Mouse (Mus musculus) hindbrain, postnatal 0 days (tissue): Measurements from ENCODE around the gene Dnah11. TPM values are rescaled to one million over a fixed set of nuclear protein-coding genes. Genes with fewer than 3 reads are reported as not detected.
A peak's percentile ranks its signal among the peaks of the same experiment; 100 is the strongest.

Source experiments
- ATAC-seq: fragments of 200-750 bp; cut with Nextera tagmentation; 2 replicates; pipeline ENCODE4 v1.8.0; 2017; ENCODE audit warnings: mild to moderate bottlenecking, moderate TSS enrichment, moderate library complexity
- DNase-seq: peaks from one replicate; pipeline ENCODE4 v3.0.0-alpha.2; 2015; ENCODE audit warnings: low spot score
- H3K27ac ChIP-seq: fragments of 300-500 bp; sonication (generic); 2 replicates; pipeline ENCODE4 v1.5.1; 2014; ENCODE audit warnings: mild to moderate bottlenecking
- H3K27me3 ChIP-seq: fragments of 300-500 bp; sonication (generic); 2 replicates; pipeline ENCODE4 v1.6.1; 2014; ENCODE audit warnings: low read length, mixed read lengths; ENCODE audit not compliant: insufficient read depth
- H3K36me3 ChIP-seq: fragments of 300-500 bp; sonication (generic); 2 replicates; pipeline ENCODE4 v1.6.1; 2014; ENCODE audit warnings: low read length, mixed read lengths; ENCODE audit not compliant: insufficient read depth
- H3K4me1 ChIP-seq: fragments of 300-500 bp; sonication (generic); 2 replicates; pipeline ENCODE4 v1.6.1; 2014; ENCODE audit warnings: antibody characterized with exemption, low read length, mixed read lengths; ENCODE audit not compliant: insufficient read depth
- H3K4me2 ChIP-seq: fragments of 300-500 bp; sonication (generic); 2 replicates; pipeline ENCODE4 v1.6.1; 2014; ENCODE audit warnings: low read depth, mild to moderate bottlenecking, low read length, moderate library complexity, mixed read lengths
- H3K4me3 ChIP-seq: fragments of 300-500 bp; sonication (generic); 2 replicates; pipeline ENCODE4 v1.5.1; 2014; ENCODE audit warnings: low read length
- H3K9ac ChIP-seq: fragments of 300-500 bp; sonication (generic); replicated peaks from 2 replicates; pipeline ENCODE4 v1.6.1; 2014; ENCODE audit warnings: mild to moderate bottlenecking, low read length, moderate library complexity, mixed read lengths
- H3K9me3 ChIP-seq: fragments of 300-500 bp; sonication (generic); 2 replicates; pipeline ENCODE4 v1.6.1; 2016; ENCODE audit warnings: low read length, mixed read lengths
- CTCF ChIP-seq: IDR thresholded peaks from 2 replicates; pipeline ENCODE4 v1.5.1; 2016; ENCODE audit warnings: antibody characterized with exemption, control low read depth, low read depth
- WGBS: fragments of 180-500 bp; shearing (Covaris S2); extraction: QIAGEN DNeasy Blood & Tissue Kit; methylation state at CpG from one replicate; pipeline ENCODE4 v1.1.7; 2014; 5-methylcytosine and 5-hydroxymethylcytosine counted together
- polyA plus RNA-seq: library from polyadenylated mRNA; unstranded; fragments of >200 nt; fragmentation: Nextera tagmentation; extraction: Ambion mirVana; gene quantifications from 2 replicates; pipeline ENCODE4 v1.2.1, GENCODE M21; 2015
- total RNA-seq: library from RNA; depleted of rRNA; stranded (reverse); fragments of >200 nt; gene quantifications from 2 replicates; pipeline ENCODE4 v1.2.3, GENCODE M21; 2014

The Dnah11 gene
- total and polyA plus RNA-seq, 2 experiments from 2014 or later, result 0.09 to 1.5 TPM

DNA sequence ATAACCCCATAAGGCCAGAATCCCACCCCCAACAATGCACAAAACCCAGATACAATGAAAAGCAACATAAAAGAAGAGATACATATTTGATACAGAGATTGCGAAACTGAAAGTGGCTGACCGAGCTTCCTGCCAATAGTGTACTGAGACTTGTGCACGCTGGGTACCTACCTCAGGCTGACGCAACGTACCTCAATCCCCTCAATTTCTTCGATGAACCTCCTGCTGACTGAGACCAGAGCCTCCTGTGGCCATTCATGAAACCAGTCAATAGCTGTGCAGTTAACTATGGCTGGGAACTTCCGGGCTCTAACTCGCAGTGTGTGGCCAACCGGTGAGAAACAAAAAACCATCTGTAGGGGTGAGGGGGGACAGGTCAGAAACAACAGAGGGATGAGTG is 203.9 kb downstream of the Dnah11 start:
- TF ChIP-seq CTCF, result no peak
- Histone ChIP-seq H3K4me2 (no peak overlapping the region), H3K27me3 (peaks cover 26% of the 10 kb centered on the region; the same call in 1 of the 2 replicates), H3K4me3 (no peak overlapping the region), H3K4me1 (no peaks in the 10 kb centered on the region), H3K36me3 (no peaks in the 10 kb centered on the region), H3K27ac (no peak overlapping the region), H3K9me3 (no peaks in the 10 kb centered on the region), H3K9ac (no peak overlapping the region)
- no peak for ATAC-seq
- 47% methylated on average over 9 of the region's 9 CpGs for WGBS
- DNase-seq, result no peak

DNA sequence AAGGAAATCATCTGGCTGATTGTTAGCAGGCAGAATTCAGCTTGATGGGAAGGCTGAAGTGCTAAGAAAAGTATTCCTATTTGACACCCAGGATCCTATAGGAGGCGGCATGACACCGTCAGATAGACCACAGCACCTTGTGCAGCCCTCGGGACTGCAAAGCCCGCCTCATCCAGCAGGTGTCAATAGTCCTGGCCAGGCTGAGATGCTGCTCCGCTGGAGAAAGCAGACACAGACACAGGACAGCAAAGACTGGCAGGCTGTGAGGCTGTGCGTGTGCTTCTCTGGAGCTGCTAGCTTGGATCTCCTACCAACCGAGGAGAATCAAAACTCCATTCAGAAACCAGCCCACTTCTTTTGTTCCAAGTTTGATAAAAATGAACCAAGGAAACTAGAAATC is 205.3 kb downstream of the Dnah11 start:
- Histone ChIP-seq H3K27me3 (peaks cover 22% of the 10 kb centered on the region; the same call in 1 of the 2 replicates), H3K36me3 (no peaks in the 10 kb centered on the region), H3K27ac (no peak overlapping the region), H3K4me1 (0 out of 2 replicates have a peak, but pooled peaks cover 9% of the 10 kb centered on the region), H3K9me3 (no peaks in the 10 kb centered on the region), H3K4me2 (no peak overlapping the region), H3K4me3 (no peak overlapping the region), H3K9ac (no peak overlapping the region)
- peak; percentile 97 for ATAC-seq
- peak; percentile 93 for DNase-seq
- TF ChIP-seq CTCF, result peak; percentile 99
- WGBS, result 2% methylated on average over 7 of the region's 7 CpGs

DNA sequence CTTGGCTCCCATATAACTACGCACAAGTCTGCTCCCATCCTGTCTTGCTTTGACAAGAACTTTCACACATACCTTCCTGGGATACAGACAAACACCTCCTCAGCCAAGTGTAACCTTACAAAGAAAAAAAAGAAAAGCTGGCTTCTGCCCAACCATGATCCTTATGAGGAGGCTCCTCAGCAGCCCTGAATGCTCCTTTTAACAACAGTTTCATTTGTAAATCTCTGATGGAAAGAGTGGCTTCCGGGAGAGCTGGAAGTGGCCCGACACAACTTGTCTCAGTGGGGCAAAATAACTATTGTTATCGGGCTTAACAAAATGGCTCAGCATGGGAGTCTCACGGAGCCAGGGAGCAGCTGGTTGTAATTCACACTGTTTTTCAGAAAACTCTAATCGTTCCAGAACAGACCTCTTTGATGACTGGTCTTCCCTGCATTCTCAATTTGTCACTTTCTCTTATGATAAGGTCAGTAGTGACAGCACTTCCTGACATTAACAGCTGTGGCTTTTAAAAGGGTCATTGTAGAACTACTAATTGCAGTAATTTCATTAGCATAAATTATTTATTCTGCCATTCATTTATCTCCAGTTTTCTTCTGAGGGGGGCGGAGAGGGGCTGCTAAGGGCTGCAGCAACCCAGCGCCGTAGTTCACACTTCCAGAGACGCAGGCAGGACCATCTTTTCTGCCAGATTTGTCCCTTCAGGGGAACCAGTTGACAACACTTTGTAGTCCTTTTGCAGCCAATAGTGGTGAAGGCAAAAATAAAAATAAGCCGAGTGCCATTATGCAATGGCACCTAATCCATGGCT is 209.6 kb downstream of the Dnah11 start:
- WGBS, result 6% methylated on average over 11 of the region's 11 CpGs
- H3K4me2 ChIP-seq, result peak overlapping the region; percentile 39
- 0 out of 2 replicates have a peak overlapping the region, but pooled peaks have one; percentile 5 for H3K4me3 ChIP-seq
- no peaks in the 10 kb centered on the region for H3K9me3 ChIP-seq
- ATAC-seq (peak; percentile 52), DNase-seq (peak; percentile 35)
- no peaks in the 10 kb centered on the region for H3K36me3 ChIP-seq
- H3K9ac ChIP-seq, result no peak overlapping the region
- H3K4me1 ChIP-seq, result 0 out of 2 replicates have a peak, but pooled peaks cover 9% of the 10 kb centered on the region
- no peak overlapping the region for H3K27ac ChIP-seq
- H3K27me3 ChIP-seq, result peaks cover 31% of the 10 kb centered on the region
- no peak for TF ChIP-seq CTCF

DNA sequence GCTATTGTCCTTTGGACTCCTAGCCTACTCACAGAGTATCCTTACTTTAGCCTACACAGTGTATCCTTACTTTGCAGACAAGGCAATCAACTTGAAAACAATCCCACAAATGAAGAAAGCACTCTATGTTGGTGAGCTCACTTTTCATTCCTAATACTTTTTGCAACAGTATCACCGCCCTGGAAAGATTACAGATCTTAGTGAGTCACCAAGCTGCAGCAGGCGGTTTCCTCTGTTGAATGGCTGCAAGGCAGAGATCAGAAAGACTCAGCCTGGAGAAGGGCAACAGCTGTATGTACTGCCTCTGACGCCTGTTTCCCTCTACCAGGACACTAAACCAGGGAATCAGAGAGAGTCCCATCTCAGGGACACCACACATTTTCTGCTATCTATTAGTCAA is 218.5 kb downstream of the Dnah11 start:
- H3K27me3 ChIP-seq, result peaks cover 6% of the 10 kb centered on the region; the same call in 1 of the 2 replicates
- H3K36me3 ChIP-seq, result no peaks in the 10 kb centered on the region
- TF ChIP-seq CTCF, result no peak
- no peaks in the 10 kb centered on the region for H3K9me3 ChIP-seq
- H3K27ac ChIP-seq, result no peak overlapping the region
- no peak overlapping the region for H3K4me3 ChIP-seq
- no peaks in the 10 kb centered on the region for H3K4me1 ChIP-seq
- H3K9ac ChIP-seq, result no peak overlapping the region
- H3K4me2 ChIP-seq, result no peak overlapping the region
- no peak for DNase-seq
- whole genome bisulfite sequencing, result 80% methylated on average over 3 of the region's 3 CpGs
- no peak for ATAC-seq

GRCm38 (mm10) chr12:117973712-117974111 is 225.1 kb downstream of the Dnah11 start:
- DNase-seq (no peak), ATAC-seq (no peak)
- no peak for TF ChIP-seq CTCF
- H3K27me3 ChIP-seq, result no peaks in the 10 kb centered on the region; the same call in 1 of the 2 replicates
- H3K27ac ChIP-seq, result no peak overlapping the region
- no peak overlapping the region for H3K9ac ChIP-seq
- no peaks in the 10 kb centered on the region for H3K9me3 ChIP-seq
- H3K4me2 ChIP-seq, result no peak overlapping the region
- H3K36me3 ChIP-seq, result no peaks in the 10 kb centered on the region
- no peak overlapping the region for H3K4me3 ChIP-seq
- H3K4me1 ChIP-seq, result no peaks in the 10 kb centered on the region

DNA sequence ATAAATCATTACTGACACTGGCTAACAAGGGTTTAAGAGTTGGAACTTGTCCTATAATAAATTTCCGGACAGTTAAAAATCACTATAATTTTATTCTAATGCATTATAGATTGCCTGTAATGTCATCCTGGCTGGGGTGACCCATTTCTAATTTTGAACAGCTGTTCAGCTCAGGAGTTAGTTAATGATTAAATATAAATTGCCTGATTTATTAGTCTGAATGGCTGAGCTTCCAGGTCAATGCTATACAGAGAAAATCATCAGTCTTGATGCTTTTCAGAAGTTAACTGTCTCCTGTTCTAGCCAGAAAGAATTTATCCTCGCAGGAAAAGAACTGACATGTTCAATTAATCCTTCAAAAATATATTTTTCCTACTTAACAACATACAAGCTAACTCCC is 236.1 kb downstream of the Dnah11 start:
- no peaks in the 10 kb centered on the region for H3K36me3 ChIP-seq
- no peak for ATAC-seq
- no peaks in the 10 kb centered on the region for H3K27me3 ChIP-seq
- H3K4me1 ChIP-seq, result no peaks in the 10 kb centered on the region
- no peaks in the 10 kb centered on the region for H3K9me3 ChIP-seq
- no peak overlapping the region for H3K4me2 ChIP-seq
- H3K4me3 ChIP-seq, result no peak overlapping the region
- H3K27ac ChIP-seq, result no peak overlapping the region
- no peak for DNase-seq
- no peak overlapping the region for H3K9ac ChIP-seq
- WGBS, result 63% methylated on average over 2 of the region's 2 CpGs
- no peak for TF ChIP-seq CTCF

GRCm38 (mm10) chr12:117959213-117959612 is 239.6 kb downstream of the Dnah11 start:
- TF ChIP-seq CTCF, result no peak

More at GRCm38 (mm10) chr12:117959213-117959612, 239.6 kb downstream of the Dnah11 start:
- Histone ChIP-seq H3K4me3 (no peak overlapping the region), H3K27me3 (no peaks in the 10 kb centered on the region), H3K9ac (no peak overlapping the region), H3K27ac (no peak overlapping the region), H3K9me3 (no peaks in the 10 kb centered on the region), H3K4me1 (no peaks in the 10 kb centered on the region), H3K36me3 (no peaks in the 10 kb centered on the region), H3K4me2 (no peak overlapping the region)
- ATAC-seq, result no peak
- DNase-seq, result no peak
